Mouse (Mus musculus): ENCODE measurements at regions not wholly inside any gene's neighbourhood (a gene's known extent, or its start where the extent isn't known, plus 50 kb on each side); places are given as distances from the start of the nearest gene placed in this dataset.

- DNase-seq = peak; percentile 30
Measured at GRCm38 (mm10) chrX:147328289-147328688, 100.7 kb downstream of the Il13ra2 start.

DNA sequence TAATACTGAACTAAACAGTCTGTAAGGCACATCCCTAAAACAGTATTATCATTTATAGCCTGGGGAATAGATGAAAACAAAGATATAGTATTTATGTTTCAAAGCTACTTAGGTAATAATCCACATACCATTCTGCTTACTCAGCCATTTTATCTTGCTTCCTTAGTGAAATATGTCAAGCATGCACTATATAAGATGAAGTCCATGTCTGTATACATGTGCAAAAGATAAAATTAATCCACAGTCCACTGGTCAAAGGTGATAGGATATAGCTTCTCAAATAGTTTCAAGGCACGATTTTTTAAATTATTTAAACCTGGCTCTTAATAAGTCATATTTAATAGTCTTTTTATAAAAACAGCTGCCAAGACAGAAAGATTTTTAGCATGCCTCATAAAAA is 102.8 kb downstream of the Il13ra2 start:
- no peak for DNase-seq
